Comparison of ENCODE assay signal across 29 mouse cellular contexts in the genomic region with DNA sequence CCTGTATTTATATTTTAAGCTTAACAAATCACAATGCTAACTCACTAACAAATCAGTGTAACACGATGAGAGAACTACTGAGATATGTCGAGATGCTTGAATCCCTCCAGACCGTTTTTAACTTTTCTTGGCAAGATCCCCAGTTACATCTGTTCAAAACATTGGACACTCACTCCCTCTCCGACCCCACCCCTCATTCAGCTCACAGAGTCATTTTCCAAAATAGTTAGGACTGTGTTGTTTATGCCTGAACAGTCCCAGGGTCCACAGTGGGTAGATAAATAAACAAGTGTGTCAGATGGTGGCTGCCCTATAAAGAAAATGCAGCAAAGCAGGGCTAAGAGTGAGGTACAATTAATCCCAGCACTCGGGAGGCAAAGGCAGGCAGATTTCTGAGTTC. TPM values are rescaled to one million over a fixed set of nuclear protein-coding genes. Genes with fewer than 3 reads are reported as not detected.
"Had no signal": no experiment of that assay in that cellular context is flagged by ENCODE, and none has a peak within 500 bp of the region (broad histone marks: within the 10 kb centered on the region; RNA-seq: fewer than 3 reads in every experiment).

No protein-coding gene starts in this region.

- H3K27me3 ChIP-seq: kidney, embryonic 15.5 days; limb, embryonic 15.5 days; midbrain, embryonic 12.5 days; midbrain, embryonic 15.5 days; neural tube, embryonic 12.5 days; neural tube, embryonic 15.5 days; stomach, embryonic 15.5 days had no signal

- ATAC-seq: liver, postnatal 0 days; midbrain, embryonic 15.5 days had no signal

- H3K9me3 ChIP-seq: kidney, embryonic 15.5 days; limb, embryonic 15.5 days; midbrain, embryonic 12.5 days; midbrain, embryonic 15.5 days; neural tube, embryonic 12.5 days; neural tube, embryonic 15.5 days; stomach, embryonic 15.5 days had no signal

- H3K36me3 ChIP-seq: kidney, embryonic 15.5 days; limb, embryonic 15.5 days; midbrain, embryonic 12.5 days; midbrain, embryonic 15.5 days; neural tube, embryonic 12.5 days; neural tube, embryonic 15.5 days; stomach, embryonic 15.5 days had no signal

- DNase-seq: kidney, adult 11 months; kidney, adult 8-10 months; kidney, postnatal 25 days; layer of hippocampus, adult 9-11 months; liver, postnatal 0 days; lung, postnatal 10 days; right cerebral cortex, adult 18-20 months; right cerebral cortex, postnatal 14 days; right cerebral cortex, postnatal 4 days; spleen, adult 18-20 months; thymus, postnatal 25 days had no signal

- H3K9ac ChIP-seq: kidney, embryonic 15.5 days; limb, embryonic 15.5 days; liver, embryonic 14.5 days; liver, postnatal 0 days; midbrain, embryonic 12.5 days; midbrain, embryonic 15.5 days; neural tube, embryonic 12.5 days; neural tube, embryonic 15.5 days; stomach, embryonic 15.5 days had no signal

- H3K4me2 ChIP-seq: kidney, embryonic 15.5 days; limb, embryonic 15.5 days; liver, embryonic 11.5 days; midbrain, embryonic 12.5 days; midbrain, embryonic 15.5 days; neural tube, embryonic 12.5 days; neural tube, embryonic 15.5 days; stomach, embryonic 15.5 days had no signal

- H3K27ac ChIP-seq: kidney, embryonic 15.5 days; layer of hippocampus, adult 2 months; limb, embryonic 15.5 days; liver, embryonic 14.5 days; macrophage; midbrain, embryonic 12.5 days; midbrain, embryonic 15.5 days; neural tube, embryonic 12.5 days; neural tube, embryonic 15.5 days; stomach, embryonic 15.5 days had no signal

- H3K4me1 ChIP-seq: kidney, embryonic 15.5 days; limb, embryonic 15.5 days; midbrain, embryonic 12.5 days; midbrain, embryonic 15.5 days; neural tube, embryonic 12.5 days; stomach, embryonic 15.5 days had no signal

- H3K4me3 ChIP-seq: kidney, embryonic 15.5 days; layer of hippocampus, adult 2 months; limb, embryonic 15.5 days; midbrain, embryonic 12.5 days; midbrain, embryonic 15.5 days; neural tube, embryonic 12.5 days; neural tube, embryonic 15.5 days; stomach, embryonic 15.5 days had no signal

RNA-seq across cellular contexts. Expression of a gene that starts 18.5 kb away (rescaled TPM):
- total RNA-seq: megakaryocyte, adult 5-6 weeks had no signal

RNA-seq across cellular contexts. Expression of a gene that starts 29.7 kb away (rescaled TPM):
- total RNA-seq: layer of hippocampus, adult 2 months; layer of hippocampus, postnatal 25 days; left cerebral cortex, adult 18-20 months; left cerebral cortex, postnatal 25 days; megakaryocyte, adult 5-6 weeks had no signal
- polyA plus RNA-seq: kidney, embryonic 15.5 days; large intestine, adult 2 months; limb, embryonic 11.5 days; limb, embryonic 15.5 days; liver, embryonic 11.5 days; liver, embryonic 14.5 days; liver, postnatal 0 days; macrophage; midbrain, embryonic 12.5 days; neural tube, embryonic 12.5 days; stomach, embryonic 15.5 days; thymus, postnatal 0 days had no signal
